Mouse (Mus musculus) heart, adult 11 months (tissue): ENCODE measurements around the gene Mlph.
A peak's percentile ranks its signal among the peaks of the same experiment; 100 is the strongest.

Experiments used
- DNase-seq: peaks from one replicate; pipeline ENCODE4 v3.0.0; 2022

The Mlph gene

DNA sequence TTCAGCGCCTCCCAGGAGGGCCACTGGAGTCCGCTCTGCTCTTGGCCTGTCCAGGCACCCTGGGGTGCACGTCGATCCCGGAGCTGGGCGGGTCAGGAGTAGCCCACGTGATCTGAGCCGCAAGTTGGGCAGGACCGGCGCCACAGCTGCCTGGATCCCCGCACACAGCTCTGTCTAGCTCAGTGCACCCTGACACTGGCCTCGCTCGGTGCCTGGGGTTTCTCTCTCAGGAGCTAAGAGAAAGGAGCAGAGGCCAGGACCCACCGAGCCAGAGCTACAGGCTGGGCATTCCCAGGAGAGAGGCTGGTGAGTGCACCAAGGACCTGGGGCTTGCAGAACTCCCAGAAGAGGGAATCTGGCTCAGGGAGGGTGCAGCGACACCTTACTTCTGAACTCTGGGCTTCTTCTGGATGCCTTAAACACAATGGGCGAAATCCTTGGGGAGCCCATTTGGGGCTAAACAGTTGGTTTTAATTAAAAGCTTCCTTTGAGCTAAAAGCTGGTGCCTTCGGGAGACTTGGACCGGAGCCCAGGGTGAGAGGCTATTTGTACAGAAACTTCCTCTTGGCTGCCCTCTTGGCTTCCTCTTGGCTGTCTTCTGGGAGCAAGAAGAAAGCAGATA is at the start of gene Mlph:
Gene Mlph, plus strand, starts transcription at position 138 of the 622 bp plus-strand sequence.
- peak; percentile 96 for DNase-seq

DNA sequence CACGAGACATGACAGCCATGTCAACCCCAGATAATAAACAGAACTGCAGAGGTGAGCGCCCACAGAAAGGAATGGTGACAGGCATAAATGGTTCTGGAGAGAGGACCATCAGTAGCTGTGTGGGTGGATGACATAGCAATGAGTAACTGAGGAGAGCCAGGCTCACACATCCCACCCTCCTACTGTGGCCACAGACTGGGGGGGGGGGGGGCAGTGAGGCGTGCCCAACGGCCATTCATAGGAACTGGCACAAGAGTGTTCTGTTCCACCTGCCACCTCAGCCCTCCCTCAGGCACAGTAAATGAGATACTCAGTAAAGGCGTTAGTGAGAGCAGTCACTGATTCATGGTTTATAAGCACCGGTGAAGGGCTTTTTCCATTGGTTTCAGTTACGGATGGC is 48.2 kb upstream of the Mlph start:
- DNase-seq: peak; percentile 24

DNA sequence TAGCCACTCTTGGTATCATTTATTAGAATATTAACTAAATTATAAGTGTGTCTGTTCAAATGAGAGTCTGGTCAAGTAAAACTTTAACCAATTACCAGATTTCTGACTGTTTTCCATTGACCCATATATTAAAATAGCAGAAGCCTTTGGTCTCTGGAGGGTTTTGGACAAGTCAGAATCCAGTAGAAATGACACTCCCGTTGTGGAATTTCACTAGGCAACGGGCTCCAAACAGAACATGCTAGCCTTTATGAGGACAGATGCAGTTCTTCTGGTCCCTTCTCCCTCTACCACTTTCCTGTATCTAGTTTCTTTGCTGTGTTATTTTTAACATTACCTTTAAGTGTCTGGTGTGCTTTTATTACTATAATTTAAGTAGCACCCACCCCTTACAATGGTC is 44.3 kb upstream of the Mlph start:
- peak; percentile 74 for DNase-seq

- DNase-seq: peak; percentile 65
These were observed 39.5 kb upstream of the Mlph start for GRCm38 (mm10) chr1:90875371-90875770.

DNA sequence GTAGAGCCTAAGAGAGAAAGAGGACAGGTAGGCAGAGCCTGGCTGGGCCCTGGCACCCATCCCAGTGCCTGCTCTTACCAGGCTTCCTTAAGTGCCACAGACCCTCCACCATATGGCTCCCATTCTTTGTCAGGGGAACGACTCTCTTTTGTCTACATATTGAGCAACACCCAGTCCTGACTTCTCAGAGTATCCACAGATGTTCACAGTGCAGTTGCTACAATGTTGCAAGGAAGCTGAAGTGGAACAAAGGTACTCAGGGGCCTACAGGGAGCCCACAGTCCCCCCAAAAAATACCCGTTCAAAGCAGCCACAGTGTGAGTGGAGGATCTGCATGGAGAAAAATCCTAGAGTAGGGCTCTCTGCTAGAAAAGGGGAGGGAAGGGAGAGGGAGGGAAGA is 38.9 kb upstream of the Mlph start:
- DNase-seq: peak; percentile 16

- peak; percentile 81 for DNase-seq
These were observed 38.2 kb upstream of the Mlph start for GRCm38 (mm10) chr1:90876486-90877270.

GRCm38 (mm10) chr1:90885771-90886460 is 29.0 kb upstream of the Mlph start:
- DNase-seq: peak; percentile 85

DNA sequence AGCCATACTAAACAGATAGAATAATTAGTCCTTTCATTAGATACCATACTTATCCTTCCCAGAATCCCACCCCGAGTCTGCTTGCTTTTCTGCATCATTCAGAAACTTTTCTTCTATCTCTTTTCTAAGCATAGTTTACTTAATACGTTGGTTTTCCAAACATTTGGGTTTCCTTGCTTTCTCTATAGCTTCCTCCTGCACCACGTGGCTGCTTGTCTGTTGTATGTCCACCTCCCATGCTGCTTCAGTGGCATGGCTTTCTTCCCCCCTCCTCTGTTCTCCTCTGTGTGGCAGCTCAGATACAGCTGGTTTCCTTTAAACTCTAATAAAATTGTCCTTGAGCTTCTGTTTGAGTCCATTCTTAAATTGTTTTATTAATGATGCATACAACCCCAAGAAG is 20.4 kb upstream of the Mlph start:
- DNase-seq: peak; percentile 51

GRCm38 (mm10) chr1:90895004-90895403 is 19.9 kb upstream of the Mlph start:
- DNase-seq: peak; percentile 82

GRCm38 (mm10) chr1:90896281-90896680 is 18.6 kb upstream of the Mlph start:
- no peak for DNase-seq

- DNase-seq: peak; percentile 99
These were observed 18.0 kb upstream of the Mlph start for GRCm38 (mm10) chr1:90896741-90897361.

GRCm38 (mm10) chr1:90898012-90898411 is 16.9 kb upstream of the Mlph start:
- no peak for DNase-seq

GRCm38 (mm10) chr1:90899816-90900215 is 15.1 kb upstream of the Mlph start:
- peak; percentile 68 for DNase-seq

GRCm38 (mm10) chr1:90900406-90900805 is 14.5 kb upstream of the Mlph start:
- DNase-seq: peak; percentile 96

GRCm38 (mm10) chr1:90901246-90901645 is 13.6 kb upstream of the Mlph start:
- no peak for DNase-seq

GRCm38 (mm10) chr1:90901681-90902208 is 13.1 kb upstream of the Mlph start:
- peak; percentile 79 for DNase-seq

DNA sequence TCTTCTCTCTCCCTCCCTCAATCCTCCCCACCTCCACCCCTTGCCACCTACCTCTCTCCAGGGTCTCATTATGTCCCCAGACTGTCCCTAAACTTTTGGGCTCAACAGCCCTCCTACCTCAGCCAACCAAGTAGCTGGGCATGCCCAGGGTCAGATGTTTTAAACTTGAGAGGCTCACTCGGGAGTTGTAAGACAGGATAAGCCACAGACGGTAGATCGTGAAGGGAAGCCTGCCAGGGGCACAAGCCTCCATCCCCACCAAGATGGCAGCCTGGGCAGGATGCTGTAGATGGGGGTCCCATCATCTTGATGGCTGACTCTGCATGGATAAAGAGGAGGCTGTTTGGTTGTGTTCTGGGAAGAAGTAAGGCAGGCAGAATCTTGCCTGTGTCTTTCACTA is 12.1 kb upstream of the Mlph start:
- DNase-seq: peak; percentile 85

- DNase-seq: peak; percentile 86
These were observed 11.5 kb upstream of the Mlph start for GRCm38 (mm10) chr1:90903211-90903945.

GRCm38 (mm10) chr1:90903971-90904458 is 10.9 kb upstream of the Mlph start:
- peak; percentile 94 for DNase-seq

GRCm38 (mm10) chr1:90904729-90905404 is 10.0 kb upstream of the Mlph start:
- peak; percentile 76 for DNase-seq

DNA sequence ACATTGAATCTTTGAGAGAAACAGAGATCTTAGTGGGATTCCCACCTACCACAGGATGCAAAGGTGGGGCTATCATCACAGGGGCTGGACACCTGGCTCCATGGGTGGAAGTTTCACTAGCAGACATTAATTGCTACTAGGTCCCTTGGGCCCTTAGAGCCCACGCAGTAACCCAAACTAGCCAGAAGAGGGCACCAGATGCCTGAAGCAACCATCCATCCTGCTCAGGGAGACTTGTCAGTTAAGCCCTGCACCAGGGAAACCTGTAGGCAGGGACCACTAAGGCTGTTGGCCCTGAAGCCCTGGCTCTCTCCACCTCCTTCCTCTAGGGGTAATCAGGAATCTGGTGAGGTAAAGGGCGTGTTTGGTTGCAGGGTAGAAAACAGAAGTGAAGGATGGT is 8.5 kb upstream of the Mlph start:
- peak; percentile 92 for DNase-seq

DNA sequence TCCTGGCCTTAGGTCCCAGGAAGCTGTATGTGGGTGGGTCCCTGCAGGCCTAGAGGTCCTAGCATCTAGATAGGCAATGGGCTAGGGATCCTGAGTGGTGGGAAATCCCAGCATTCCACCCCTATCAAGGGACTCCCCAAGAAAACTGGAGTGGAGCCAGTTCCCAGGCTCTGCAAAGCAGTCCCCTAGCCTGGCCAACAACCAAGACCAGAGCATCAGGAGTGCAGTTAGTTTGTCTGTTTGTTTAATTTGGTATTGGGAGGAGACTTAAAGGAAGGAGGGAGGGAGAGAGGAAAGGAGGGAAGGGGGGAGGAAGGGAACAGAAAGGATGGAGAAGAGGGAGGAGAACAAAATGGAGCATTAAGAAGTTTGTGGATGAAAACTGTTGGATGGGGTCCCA is 5.7 kb upstream of the Mlph start:
- peak; percentile 97 for DNase-seq
